ENCODE assay signal across 8 mouse cellular contexts in genomic region chr9:49658381-49658856, GRCm38 (mm10).
DNase-seq lines count a peak whose midpoint lies in the region; ATAC-seq lines count a peak whose summit lies in the region.
"Had no signal": no experiment of that assay in that cellular context is flagged by ENCODE, and none has a peak within 500 bp of the region (broad histone marks: within the 10 kb centered on the region; RNA-seq: fewer than 3 reads in every experiment).

No protein-coding gene starts in this region.

- H3K27ac ChIP-seq in midbrain, embryonic 16.5 days (ENCODE audit: low read length), result peak overlapping the region; percentile 17
- no peak overlapping the region for H3K27ac ChIP-seq in midbrain, embryonic 15.5 days

- DNase-seq in cerebellum, adult 18-20 months, result peak; percentile 59 to 65
- DNase-seq in frontal cortex, adult 2 months (ENCODE audit: extremely low spot score in 1 of 2, low spot score in 1 of 2), result peak; percentile 31 to 62
- DNase-seq in right cerebral cortex, postnatal 36 days (ENCODE audit: low spot score in 2 of 2), result peak; percentile 24 to 56
- DNase-seq in adrenal gland, adult 18-20 months (ENCODE audit: low spot score in 2 of 2), result no peak
- no peak for DNase-seq in lung, postnatal 10 days

- H3K9ac ChIP-seq in midbrain, embryonic 16.5 days (ENCODE audit: low read depth, low read length), result no peak overlapping the region
- H3K9ac ChIP-seq in midbrain, embryonic 15.5 days, result no peak overlapping the region

- no peak overlapping the region for H3K4me3 ChIP-seq in midbrain, embryonic 16.5 days (ENCODE audit: low read depth, low read length)
- H3K4me3 ChIP-seq in midbrain, embryonic 15.5 days, result no peak overlapping the region

- H3K4me2 ChIP-seq in midbrain, embryonic 16.5 days (ENCODE audit: low read length), result no peak overlapping the region
- H3K4me2 ChIP-seq in midbrain, embryonic 15.5 days, result no peak overlapping the region

- H3K27me3 ChIP-seq in midbrain, embryonic 16.5 days (ENCODE audit: control insufficient read depth, insufficient read depth, low read depth, low read length), result no peaks in the 10 kb centered on the region
- no peaks in the 10 kb centered on the region for H3K27me3 ChIP-seq in midbrain, embryonic 15.5 days (replicated peaks)

- H3K4me1 ChIP-seq in midbrain, embryonic 16.5 days (ENCODE audit: control insufficient read depth, insufficient read depth, low read length), result peaks cover 9% of the 10 kb centered on the region
- H3K4me1 ChIP-seq in midbrain, embryonic 15.5 days, result peaks cover 10% of the 10 kb centered on the region; the same call in 1 of the 2 replicates

- ATAC-seq in midbrain, embryonic 16.5 days, result no peak
- no peak for ATAC-seq in midbrain, embryonic 15.5 days (replicated peaks)
- ATAC-seq: activated CD4-positive, CD25-positive, alpha-beta regulatory T cell, adult 4 months had no signal

- WGBS in midbrain, embryonic 16.5 days, result 75% methylated on average over 4 of the region's 4 CpGs
- WGBS in midbrain, embryonic 15.5 days, result 75% methylated on average over 4 of the region's 4 CpGs

- no peaks in the 10 kb centered on the region for H3K36me3 ChIP-seq in midbrain, embryonic 16.5 days (ENCODE audit: control insufficient read depth, insufficient read depth, low read length)
- H3K36me3 ChIP-seq in midbrain, embryonic 15.5 days (replicated peaks), result no peaks in the 10 kb centered on the region

- H3K9me3 ChIP-seq in midbrain, embryonic 16.5 days (replicated peaks; ENCODE audit: control insufficient read depth, low read length, poor library complexity, severe bottlenecking), result no peaks in the 10 kb centered on the region
- H3K9me3 ChIP-seq in midbrain, embryonic 15.5 days, result no peaks in the 10 kb centered on the region

Comparison
In these comparisons a context has a peak if more than half of its experiments do, and no peak if none do; other contexts are left out.
1. DNase-seq: peak in cerebellum, adult 18-20 months (2 of 2), frontal cortex, adult 2 months (2 of 2) and right cerebral cortex, postnatal 36 days (2 of 2); none in adrenal gland, adult 18-20 months (0 of 2) and lung, postnatal 10 days (single experiment).